Mouse (Mus musculus) bone marrow, adult 2 months (tissue): ENCODE data around the gene Med29.

Source experiments
- CTCF ChIP-seq: fragments of 200-500 bp; IDR thresholded peaks from 2 replicates; pipeline ENCODE4 v1.5.1; 2011; ENCODE audit warnings: low read length, control low read depth; ENCODE audit not compliant: control insufficient read depth, insufficient read depth
- POLR2A ChIP-seq: fragments of 200-500 bp; IDR thresholded peaks from 2 replicates; pipeline ENCODE4 v1.6.1; 2011; ENCODE audit warnings: low read depth, mild to moderate bottlenecking, control low read depth, low read length, borderline replicate concordance; ENCODE audit not compliant: control insufficient read depth

DNA sequence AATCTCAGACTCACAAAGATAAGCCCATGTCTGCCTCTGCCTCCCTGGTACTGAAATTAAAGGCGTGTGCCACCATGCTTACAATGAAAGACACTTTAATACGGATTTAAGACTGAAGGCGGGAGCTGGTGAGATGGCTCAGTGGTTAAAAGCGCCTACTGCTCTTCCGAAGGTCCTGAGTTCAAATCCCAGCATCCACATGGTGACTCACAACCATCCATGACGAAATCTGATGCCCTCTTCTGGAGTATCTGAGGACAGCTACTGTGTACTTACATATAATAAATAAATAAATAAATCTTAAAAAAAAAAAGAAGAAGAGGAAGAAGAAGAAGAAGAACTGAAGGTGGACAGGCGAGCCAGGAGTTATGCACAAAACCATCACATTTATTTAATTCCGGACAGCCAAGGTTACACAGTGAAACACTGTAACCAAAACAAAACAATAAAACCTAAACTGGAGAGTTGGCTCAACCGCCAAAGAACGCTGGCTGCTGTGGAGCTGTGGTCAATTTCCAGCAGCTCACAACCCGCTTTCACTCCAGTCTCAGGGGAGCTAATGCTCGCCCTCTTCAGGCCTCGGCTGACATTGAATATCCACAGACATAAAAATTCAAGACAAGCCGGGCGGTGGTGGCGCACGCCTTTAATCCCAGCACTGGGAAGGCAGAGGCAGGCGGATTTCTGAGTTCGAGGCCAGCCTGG lies 53.1 kb downstream of the Med29 start:
- TF ChIP-seq POLR2A (no peak), CTCF (peak; percentile 51)
